Mouse (Mus musculus) limb, embryonic 14.5 days (tissue): ENCODE results near the gene Ttc7. TPM values are rescaled to one million over a fixed set of nuclear protein-coding genes. Genes with fewer than 3 reads are reported as not detected.

Experiments
- ATAC-seq: fragments of 200-750 bp; cut with Nextera tagmentation; 2 replicates; pipeline ENCODE4 v1.8.0; 2017; ENCODE audit warnings: low read depth, moderate number of reproducible peaks, moderate TSS enrichment; ENCODE audit not compliant: low FRiP score
- DNase-seq: peaks from one replicate; pipeline ENCODE4 v3.0.0-alpha.2; 2015; ENCODE audit warnings: low spot score
- H3K27ac ChIP-seq: fragments of 300-500 bp; sonication (generic); replicated peaks from 2 replicates; pipeline ENCODE4 v1.5.1; 2014; ENCODE audit warnings: low read depth, mild to moderate bottlenecking, low read length, moderate library complexity, mixed read lengths
- H3K27me3 ChIP-seq: fragments of 300-500 bp; sonication (generic); 2 replicates; pipeline ENCODE4 v1.6.1; 2014; ENCODE audit warnings: low read length, mixed read lengths; ENCODE audit not compliant: control insufficient read depth, insufficient read depth
- H3K36me3 ChIP-seq: fragments of 300-500 bp; sonication (generic); 2 replicates; pipeline ENCODE4 v1.6.1; 2014; ENCODE audit warnings: mild to moderate bottlenecking, low read length, moderate library complexity, mixed read lengths; ENCODE audit not compliant: control insufficient read depth, insufficient read depth
- H3K4me1 ChIP-seq: fragments of 300-500 bp; sonication (generic); 2 replicates; pipeline ENCODE4 v1.6.1; 2014; ENCODE audit warnings: antibody characterized with exemption, low read length, mixed read lengths; ENCODE audit not compliant: control insufficient read depth, insufficient read depth
- H3K4me2 ChIP-seq: fragments of 300-500 bp; sonication (generic); replicated peaks from 2 replicates; pipeline ENCODE4 v1.6.1; 2014; ENCODE audit warnings: low read depth, mild to moderate bottlenecking, low read length, moderate library complexity; ENCODE audit not compliant: severe bottlenecking
- H3K4me3 ChIP-seq: fragments of 300-500 bp; sonication (generic); replicated peaks from 2 replicates; pipeline ENCODE4 v1.5.1; 2014; ENCODE audit warnings: low read length
- H3K9ac ChIP-seq: fragments of 300-500 bp; sonication (generic); 2 replicates; pipeline ENCODE4 v1.6.1; 2014; ENCODE audit warnings: mild to moderate bottlenecking, low read depth, low read length, moderate library complexity; ENCODE audit not compliant: severe bottlenecking
- H3K9me3 ChIP-seq: fragments of 300-500 bp; sonication (generic); 2 replicates; pipeline ENCODE4 v1.6.1; 2016; ENCODE audit warnings: low read length; ENCODE audit not compliant: control insufficient read depth
- POLR2A ChIP-seq: fragments of 200-500 bp; IDR thresholded peaks from 2 replicates; pipeline ENCODE4 v1.8.0; 2012; ENCODE audit warnings: inconsistent platforms, mild to moderate bottlenecking, moderate library complexity, borderline replicate concordance; ENCODE audit not compliant: insufficient read depth, insufficient read length; ENCODE audit errors: extremely low read depth
- WGBS: fragments of 180-500 bp; shearing (Covaris S2); extraction: QIAGEN DNeasy Blood & Tissue Kit; methylation state at CpG from one replicate; pipeline ENCODE4 v1.1.7; 2014; 5-methylcytosine and 5-hydroxymethylcytosine counted together
- polyA plus RNA-seq, 2 experiments: library from polyadenylated mRNA; depleted of rRNA in 1 of 2; stranded (reverse) in 1 of 2; unstranded in 1 of 2; fragments of >200 nt; fragmentation: Nextera tagmentation in 1 of 2; extraction: Ambion mirVana in 1 of 2; gene quantifications; 2 replicates each; pipeline versions ENCODE4 v1.2.1 to v1.2.3; 2012 to 2014

Gene Ttc7
- polyA plus RNA-seq, 2 experiments = 7.8 to 9.4 TPM

DNA sequence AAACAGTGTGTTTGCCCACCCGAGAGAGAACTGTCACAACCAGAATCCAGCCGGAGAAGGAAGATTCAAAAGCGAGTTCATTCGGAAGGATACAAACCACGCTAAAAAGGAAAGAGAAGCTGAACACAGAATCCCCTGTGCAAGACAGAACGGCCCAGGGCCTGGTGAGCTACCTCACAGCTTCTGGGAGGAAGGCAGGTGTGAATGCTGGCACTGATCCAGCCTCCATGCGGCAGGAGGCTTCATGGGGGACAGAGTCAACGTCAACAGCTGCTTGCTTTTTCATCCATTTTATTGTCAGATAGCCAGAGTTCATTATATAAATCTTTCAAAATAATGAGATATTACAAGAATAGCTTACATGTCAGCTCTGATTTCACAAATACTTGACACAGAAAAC is 28.3 kb upstream of the Ttc7 start:
- 51% methylated on average over 8 of the region's 8 CpGs for WGBS

DNA sequence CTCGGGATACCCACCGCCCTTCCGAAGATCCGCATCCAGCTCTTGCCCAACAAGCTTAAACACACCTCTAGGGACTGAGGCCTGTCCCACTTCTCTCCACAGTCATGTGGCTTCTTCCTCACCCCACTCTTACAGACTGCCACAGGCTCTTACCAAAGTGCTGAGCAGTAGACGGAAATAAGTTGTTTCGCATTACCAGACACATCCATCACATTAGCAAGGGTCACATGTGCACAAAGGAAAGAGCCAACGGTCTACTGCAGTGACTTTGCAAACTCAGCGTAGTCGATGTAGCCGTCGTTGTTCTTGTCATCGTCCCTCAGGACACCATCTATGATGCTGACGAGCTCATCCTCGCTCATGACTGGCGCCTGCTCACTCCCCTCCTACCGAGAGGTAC is 27.0 kb upstream of the Ttc7 start:
- no peak for TF ChIP-seq POLR2A
- Histone ChIP-seq H3K27ac (no peak overlapping the region), H3K9ac (no peak overlapping the region), H3K27me3 (no peaks in the 10 kb centered on the region), H3K4me3 (no peak overlapping the region), H3K4me2 (no peak overlapping the region), H3K36me3 (peaks cover 66% of the 10 kb centered on the region), H3K4me1 (no peaks in the 10 kb centered on the region), H3K9me3 (no peaks in the 10 kb centered on the region)
- DNase-seq = no peak
- ATAC-seq = no peak
- 92% methylated on average over 16 of the region's 16 CpGs for WGBS

More for the DNA sequence above, 28.3 kb upstream of the Ttc7 start:
- no peak overlapping the region for H3K27ac ChIP-seq
- peaks cover 58% of the 10 kb centered on the region for H3K36me3 ChIP-seq
- H3K4me3 ChIP-seq = no peak overlapping the region
- no peak overlapping the region for H3K4me2 ChIP-seq
- DNase-seq (no peak), ATAC-seq (no peak)
- H3K9me3 ChIP-seq = no peaks in the 10 kb centered on the region
- no peak overlapping the region for H3K9ac ChIP-seq
- no peaks in the 10 kb centered on the region for H3K27me3 ChIP-seq
- no peaks in the 10 kb centered on the region for H3K4me1 ChIP-seq
- TF ChIP-seq POLR2A = no peak

DNA sequence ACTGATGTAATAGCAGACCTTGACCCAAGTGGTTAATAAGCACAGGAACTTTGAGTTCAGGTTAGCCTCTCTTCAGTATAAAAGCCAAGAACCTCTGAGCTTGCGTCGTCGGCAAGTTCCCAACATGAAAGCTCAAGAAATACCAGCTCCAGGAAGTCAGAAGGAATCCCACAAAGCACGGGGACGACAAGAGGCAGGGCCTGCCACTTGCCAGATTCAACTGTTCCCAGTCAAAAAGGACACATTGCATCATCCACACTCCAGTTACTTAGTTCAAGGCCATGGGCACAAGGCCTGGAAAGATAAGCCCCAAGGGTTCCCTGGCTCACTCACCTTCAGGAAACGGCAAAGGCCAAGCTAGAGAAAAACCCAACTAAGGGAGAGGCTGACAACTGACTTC is 19.3 kb upstream of the Ttc7 start:
- peaks cover 25% of the 10 kb centered on the region; the same call in 1 of the 2 replicates for H3K36me3 ChIP-seq

DNA sequence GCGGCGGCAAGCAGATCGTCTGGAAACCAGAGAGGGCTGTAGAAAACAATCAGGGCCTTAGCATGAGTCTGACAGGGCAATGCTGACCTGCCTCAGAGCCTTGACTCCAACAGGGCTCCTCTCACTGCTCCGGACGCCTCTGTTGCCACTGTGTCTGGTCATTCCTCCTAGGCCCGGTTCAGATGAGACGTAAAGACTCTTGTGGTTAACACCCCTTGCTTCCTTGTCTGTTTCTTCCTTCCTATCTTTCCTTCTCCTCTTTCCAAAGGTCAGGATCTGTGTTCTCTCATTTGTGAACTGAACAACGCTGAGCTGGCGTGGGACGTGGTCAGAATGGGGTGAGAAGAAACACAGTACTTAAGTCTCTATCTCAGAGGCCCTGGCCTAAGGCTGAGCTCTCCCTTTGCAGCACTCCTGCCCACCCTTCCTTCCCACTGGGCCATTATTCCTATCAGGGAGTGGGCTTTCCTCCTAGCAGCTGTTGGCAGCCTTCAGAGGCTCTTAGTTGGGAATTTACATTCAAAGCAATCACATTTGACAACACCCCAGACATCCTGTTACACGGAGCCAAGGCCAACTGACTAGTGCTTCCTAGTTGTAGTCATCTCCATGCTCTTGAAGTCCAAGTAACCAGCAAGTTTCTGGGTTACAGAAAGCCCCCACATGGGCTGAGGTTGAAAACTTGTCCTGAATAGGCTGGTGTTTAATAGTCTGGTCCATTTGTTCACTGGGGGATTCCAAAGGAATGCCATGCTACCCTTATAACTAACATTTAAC is 18.4 kb upstream of the Ttc7 start:
- ATAC-seq (no peak), DNase-seq (no peak)
- TF ChIP-seq POLR2A = no peak
- Histone ChIP-seq H3K4me2 (peak overlapping the region; percentile 63), H3K27ac (no peak overlapping the region), H3K27me3 (no peaks in the 10 kb centered on the region), H3K9ac (no peak overlapping the region), H3K9me3 (no peaks in the 10 kb centered on the region), H3K4me3 (peak overlapping the region; percentile 76), H3K36me3 (peaks cover 20% of the 10 kb centered on the region; the same call in 1 of the 2 replicates), H3K4me1 (peaks cover 9% of the 10 kb centered on the region)
- 94% methylated on average over 11 of the region's 11 CpGs for WGBS

More for the DNA sequence above, 19.3 kb upstream of the Ttc7 start:
- Histone ChIP-seq H3K9ac (no peak overlapping the region), H3K4me1 (peaks cover 9% of the 10 kb centered on the region), H3K4me2 (no peak overlapping the region), H3K27ac (no peak overlapping the region), H3K4me3 (no peak overlapping the region), H3K9me3 (no peaks in the 10 kb centered on the region), H3K27me3 (no peaks in the 10 kb centered on the region)
- ATAC-seq = no peak
- TF ChIP-seq POLR2A = no peak
- 94% methylated on average over 6 of the region's 6 CpGs for WGBS
- no peak for DNase-seq

GRCm38 (mm10) chr17:87264927-87265791 is 17.5 kb upstream of the Ttc7 start:
- ATAC-seq (peak; percentile 49), DNase-seq (no peak)

More at GRCm38 (mm10) chr17:87264927-87265791, 17.5 kb upstream of the Ttc7 start:
- TF ChIP-seq POLR2A = no peak
- Histone ChIP-seq H3K36me3 (peaks cover 11% of the 10 kb centered on the region; the same call in 1 of the 2 replicates), H3K9me3 (no peaks in the 10 kb centered on the region), H3K9ac (peak overlapping the region; percentile 91), H3K4me1 (peaks cover 9% of the 10 kb centered on the region), H3K4me2 (peak overlapping the region; percentile 63), H3K27me3 (no peaks in the 10 kb centered on the region), H3K4me3 (peak overlapping the region; percentile 76), H3K27ac (0 out of 2 replicates have a peak overlapping the region, but pooled peaks have one; percentile 16)
- 9% methylated on average over 23 of the region's 28 CpGs for WGBS
